Mouse (Mus musculus) CH12.LX (cell line): ENCODE results near the gene Cd320.
"Not testable (repeated sequence)": the region's sequence is repeated elsewhere in the genome, so short reads cannot be mapped to it uniquely, and the experiment has no call there.

Source experiments
- MAFK ChIP-seq: IDR thresholded peaks from 2 replicates; pipeline ENCODE4 v1.6.1; 2011; ENCODE audit warnings: low read length, improper control_type of control experiment; ENCODE audit not compliant: insufficient replicate concordance
- NRF1 ChIP-seq: IDR thresholded peaks from 2 replicates; pipeline ENCODE4 v1.6.1; 2014; ENCODE audit warnings: low read depth, mild to moderate bottlenecking, inconsistent platforms, low read length, improper control_type of control experiment, moderate library complexity
- POLR2A ChIP-seq: IDR thresholded peaks from 2 replicates; pipeline ENCODE4 v1.6.1; 2011; ENCODE audit warnings: low read depth, mild to moderate bottlenecking, improper control_type of control experiment, low read length

DNA sequence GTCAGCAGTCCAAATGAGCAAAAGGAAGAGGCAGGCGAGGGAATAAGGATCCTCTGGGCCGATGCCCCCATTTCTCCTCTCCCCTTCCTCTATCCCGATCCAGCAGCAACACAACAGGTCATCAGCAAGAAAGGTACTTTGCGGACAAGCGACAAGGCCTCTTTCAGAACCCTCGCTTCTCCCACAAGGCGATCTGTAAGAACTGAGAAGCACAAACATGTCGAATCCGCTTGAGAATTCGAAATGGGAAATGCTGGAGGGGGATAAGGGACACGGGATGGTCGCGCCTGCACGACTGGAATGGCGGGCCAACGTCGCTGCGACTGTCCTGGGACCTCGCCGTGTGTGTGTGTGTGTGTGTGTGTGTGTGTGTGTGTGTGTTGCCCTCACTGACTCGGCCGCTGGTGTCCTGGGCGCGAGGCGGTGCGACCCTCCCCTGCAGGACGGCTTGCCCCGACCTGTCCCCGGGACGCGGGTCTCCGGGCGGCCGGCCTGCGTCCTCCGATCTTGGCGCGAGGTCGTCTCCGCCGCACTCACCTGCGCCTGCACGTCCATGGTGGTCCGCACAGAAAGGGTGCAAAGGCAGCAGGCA lies 47.1 kb downstream of the Cd320 start:
- TF ChIP-seq POLR2A, NRF1, MAFK: not testable (repeated sequence)
